Mouse (Mus musculus): ENCODE measurements around the gene Olig3. TPM values are rescaled to one million over a fixed set of nuclear protein-coding genes. Genes with fewer than 3 reads are reported as not detected.
"Not testable (repeated sequence)": the region's sequence is repeated elsewhere in the genome, so short reads cannot be mapped to it uniquely, and the experiment has no call there.

Olig3 gene
- total RNA-seq, 2 experiments from 2014 or later, result not detected

DNA sequence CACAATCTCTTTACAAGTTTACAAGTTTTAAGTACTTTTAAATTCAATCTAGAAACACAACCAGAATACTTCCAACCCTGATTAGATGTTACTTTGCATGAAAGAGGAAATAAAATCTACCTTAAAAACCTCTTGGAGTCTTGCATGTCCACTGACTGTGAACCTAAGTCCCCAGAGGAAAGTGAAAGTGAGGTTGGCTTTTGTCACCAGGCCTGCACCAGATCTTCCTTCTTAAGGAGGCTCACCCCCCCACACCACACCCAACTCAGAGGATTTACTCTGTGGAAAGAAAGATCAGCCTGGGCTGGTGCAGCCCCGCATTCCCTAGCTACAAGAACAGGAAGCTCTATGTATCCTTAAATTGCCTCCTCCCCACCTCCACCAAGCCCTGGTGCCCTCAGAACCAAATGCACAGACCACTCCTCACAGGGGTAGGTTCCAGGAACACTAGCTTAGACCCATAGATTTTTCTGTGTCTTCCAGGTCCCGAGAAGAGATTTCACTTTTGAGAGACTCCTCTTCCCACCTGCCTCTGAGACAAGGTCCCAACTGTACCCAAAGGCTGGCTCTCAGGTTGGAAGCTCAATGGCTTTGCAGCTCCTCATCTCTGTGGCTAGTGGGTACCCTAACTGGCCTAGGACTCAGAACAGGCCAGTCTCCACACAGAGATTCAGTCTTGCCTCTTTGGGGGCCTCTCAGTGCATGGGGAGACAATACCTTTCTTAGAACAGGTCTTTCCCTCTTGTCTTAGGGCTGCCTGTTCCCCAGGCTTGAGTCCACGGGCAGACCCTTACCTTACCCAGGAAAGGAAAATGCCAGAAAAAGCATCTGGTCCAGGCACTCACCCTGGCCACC is 4.3 kb downstream of the Olig3 start:
- no peak for DNase-seq (ENCODE audit: extremely low spot score in 1 of 2, low spot score in 2 of 2)
- intact Hi-C loops (cut with DNase I), result no loop called here

DNA sequence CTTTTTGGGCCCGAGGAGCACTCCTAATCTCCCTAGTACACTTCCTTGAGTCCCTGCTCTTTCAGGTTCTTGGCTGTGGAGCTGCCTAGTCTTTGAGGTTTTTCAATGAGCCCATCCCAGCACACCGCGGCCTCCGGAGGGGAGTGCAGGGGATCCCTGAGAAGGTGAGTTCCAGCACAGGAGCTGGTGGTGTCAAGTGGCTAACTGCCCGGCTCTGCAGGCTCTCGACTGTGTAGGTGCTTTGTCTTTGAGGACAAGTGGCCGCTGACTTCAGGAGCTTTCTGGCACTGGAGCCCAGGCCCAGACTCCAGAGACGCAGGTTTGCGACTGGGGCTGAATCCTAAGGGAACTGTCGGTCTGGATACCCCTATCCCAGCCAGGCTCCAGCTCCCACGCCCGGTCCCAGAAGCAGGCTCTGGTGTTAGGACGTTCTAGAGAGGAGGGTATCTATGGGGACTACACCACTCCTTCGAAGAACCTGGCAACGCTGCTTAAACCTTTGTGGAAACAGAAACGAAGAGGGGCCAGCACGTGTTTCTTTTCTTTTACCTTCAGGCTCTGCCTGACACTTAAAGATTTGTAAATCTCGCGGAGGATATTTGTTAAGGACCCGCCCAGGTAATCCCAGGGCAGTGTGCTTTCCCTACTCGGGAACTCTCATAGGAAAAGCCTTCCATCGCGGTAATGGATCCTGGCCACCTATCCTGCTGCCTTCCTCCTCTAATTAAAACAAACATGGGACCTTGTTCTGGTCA is 5.4 kb downstream of the Olig3 start:
- DNase-seq (ENCODE audit: extremely low spot score in 1 of 2, low spot score in 2 of 2), result no peak
- intact Hi-C loops (cut with DNase I), result no loop called here

DNA sequence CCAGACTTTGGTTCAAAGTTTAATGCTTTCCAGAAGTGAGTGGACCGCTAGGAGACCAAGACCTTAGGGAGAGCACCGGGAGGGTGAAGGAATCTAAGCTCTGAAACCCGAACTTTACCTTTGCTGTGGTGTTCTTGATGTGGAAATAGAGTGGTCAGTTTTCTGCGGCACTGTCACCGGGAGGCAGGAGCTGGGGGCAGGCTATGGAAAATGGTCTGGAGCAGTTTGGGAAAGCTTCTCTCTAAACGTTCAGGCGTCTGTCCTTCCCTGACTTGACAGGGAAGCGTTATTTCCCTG is 5.9 kb downstream of the Olig3 start:
- intact Hi-C loops (cut with DNase I), result no loop called here
- DNase-seq (ENCODE audit: extremely low spot score in 1 of 2, low spot score in 2 of 2), result no peak

DNA sequence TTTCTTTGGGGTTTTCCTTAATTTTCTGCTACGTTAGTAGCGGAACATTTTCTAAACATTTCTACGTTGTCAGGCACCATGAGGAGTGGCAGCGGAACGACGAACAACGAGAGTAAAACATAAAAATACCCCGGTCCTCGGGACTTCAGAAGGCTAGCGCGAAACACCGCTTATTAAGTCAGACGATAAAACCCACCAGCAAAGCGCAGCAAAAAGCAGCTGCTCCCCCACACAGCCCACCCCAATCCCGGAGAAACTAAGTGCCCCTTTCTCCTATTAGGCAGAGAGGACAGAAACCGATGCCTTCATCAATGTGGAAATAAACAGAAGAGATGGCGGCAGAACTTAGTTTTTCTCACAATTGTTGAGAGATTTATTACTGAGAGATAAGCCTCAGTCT is 6.5 kb downstream of the Olig3 start:
- DNase-seq (ENCODE audit: extremely low spot score in 1 of 2, low spot score in 2 of 2), result no peak
- intact Hi-C loops (cut with DNase I), result no loop called here

DNA sequence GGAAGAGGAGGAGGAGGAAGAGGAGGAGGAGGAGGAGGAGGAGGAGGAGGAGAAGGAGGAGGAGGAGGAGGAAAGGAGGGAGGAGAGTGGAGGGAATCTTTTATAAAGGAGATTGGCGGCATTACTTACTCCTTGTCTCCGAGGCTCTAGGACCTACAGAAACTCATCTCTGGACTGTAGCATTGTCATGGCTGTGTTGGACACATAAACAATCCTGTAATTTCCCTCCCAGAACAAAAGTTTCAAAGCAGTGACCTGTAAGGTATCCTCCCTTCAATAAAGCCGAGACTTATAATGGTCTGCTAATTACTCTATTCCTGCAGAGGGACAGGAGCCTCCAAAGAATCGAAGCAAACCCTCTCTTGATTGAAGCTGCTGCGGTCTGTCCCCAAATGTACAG is 7.0 kb downstream of the Olig3 start:
- DNase-seq (ENCODE audit: extremely low spot score in 1 of 2, low spot score in 2 of 2), result no peak
- intact Hi-C loops (cut with DNase I), result no loop called here

DNA sequence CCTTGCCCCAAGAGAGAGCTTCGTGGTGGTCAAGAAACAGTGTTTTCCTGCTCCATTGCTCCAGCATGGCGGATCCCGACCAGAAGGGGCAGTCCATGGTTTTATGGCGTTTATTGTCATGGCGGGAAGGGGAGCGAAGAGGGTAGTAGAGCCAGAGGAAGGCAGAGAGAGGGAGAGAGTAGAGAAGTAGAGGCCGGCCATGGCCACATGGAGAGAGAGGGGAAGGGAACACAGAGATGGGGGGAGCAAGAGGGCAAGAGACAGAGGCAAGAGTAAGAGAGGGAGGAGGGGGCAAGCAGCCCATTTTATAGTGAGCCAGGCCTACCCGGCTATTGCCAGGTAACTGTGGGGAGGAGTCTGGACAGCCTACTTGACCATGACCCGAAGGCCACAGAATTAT is 12.8 kb downstream of the Olig3 start:
- intact Hi-C loops (cut with DNase I), result no loop called here
- no peak for DNase-seq (ENCODE audit: extremely low spot score in 1 of 2, low spot score in 2 of 2)

DNA sequence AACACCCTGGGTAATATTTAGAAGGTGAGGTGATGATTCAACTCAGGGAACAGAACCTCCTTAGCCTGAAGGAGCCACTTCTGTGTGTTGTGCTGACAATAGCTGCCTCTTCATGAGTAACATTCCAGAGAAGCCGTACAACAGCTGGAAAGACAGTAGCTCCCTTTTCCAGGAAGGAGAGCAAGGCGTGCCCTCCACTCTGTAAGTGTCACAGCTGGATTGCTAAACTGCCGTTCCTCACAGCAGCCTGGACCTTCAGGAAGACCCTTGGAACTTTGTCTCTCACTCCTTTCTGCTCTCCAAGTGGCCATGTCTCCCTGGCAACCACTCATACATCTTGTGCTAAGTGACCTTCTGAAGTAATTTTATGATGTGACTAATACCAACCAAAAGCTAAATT is 13.8 kb downstream of the Olig3 start:
- DNase-seq (ENCODE audit: extremely low spot score in 1 of 2, low spot score in 2 of 2), result no peak
- intact Hi-C loops (cut with DNase I), result no loop called here

DNA sequence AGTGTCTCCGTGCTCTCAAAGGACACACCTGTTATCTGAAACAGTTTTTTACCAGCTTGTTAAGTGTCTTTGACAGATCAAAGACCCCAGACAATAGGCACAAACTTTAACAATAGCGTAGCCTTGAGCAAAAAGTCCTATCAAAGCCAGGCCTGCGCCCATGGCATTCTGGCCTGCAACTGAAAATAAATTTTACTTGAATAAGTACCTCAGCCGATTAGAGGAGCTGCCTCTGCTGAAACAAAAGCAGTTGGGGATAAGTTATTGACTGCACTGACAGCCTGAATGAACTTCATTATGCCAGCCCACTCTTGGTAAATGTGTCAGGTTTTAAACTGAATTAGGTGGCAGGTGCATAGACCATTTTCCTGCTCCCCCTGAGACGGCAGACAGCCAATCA is 15.9 kb downstream of the Olig3 start:
- intact Hi-C loops (cut with DNase I), result no loop called here
- no peak for DNase-seq (ENCODE audit: extremely low spot score in 1 of 2, low spot score in 2 of 2)

DNA sequence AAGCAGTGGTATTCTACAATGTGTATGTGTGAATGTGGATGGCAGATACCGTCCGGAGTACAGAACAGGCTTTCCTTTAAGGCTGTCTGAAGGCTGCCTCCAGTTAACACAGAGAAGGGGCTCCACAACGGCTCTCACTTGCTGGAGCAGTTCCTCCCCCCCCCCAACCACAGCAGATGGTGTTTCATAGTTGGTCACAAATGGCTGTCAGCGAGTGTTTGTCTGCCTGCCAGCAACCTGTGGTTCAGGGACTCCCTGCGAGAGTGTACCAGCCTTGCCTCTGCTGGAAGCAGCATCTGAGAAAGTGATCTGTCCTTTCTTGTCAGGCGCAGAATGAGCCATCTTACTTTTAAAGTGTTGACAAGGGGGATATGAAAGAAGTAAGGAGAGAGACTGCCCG is 17.5 kb downstream of the Olig3 start:
- DNase-seq (ENCODE audit: extremely low spot score in 1 of 2, low spot score in 2 of 2), result peak in 1 of 2 experiments; percentile 36

DNA sequence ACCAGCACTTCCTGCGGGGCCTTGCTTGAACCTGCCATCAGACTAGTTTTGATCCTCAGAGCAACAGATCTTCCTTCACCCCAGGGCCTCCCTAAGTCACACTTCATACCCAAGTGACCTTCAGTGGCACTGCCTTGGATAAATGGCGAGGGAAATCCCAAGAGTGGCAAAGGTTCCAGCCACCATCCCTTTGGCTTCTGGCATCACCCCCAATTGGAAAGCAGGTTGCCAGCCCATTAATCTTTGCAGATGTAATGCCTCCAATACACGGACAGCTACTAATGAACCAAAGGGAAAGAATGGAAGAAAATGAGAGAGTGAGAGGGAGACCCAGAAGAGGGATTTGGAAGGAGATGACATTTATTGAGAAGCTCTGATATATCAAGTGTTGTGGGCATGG is 18.0 kb downstream of the Olig3 start:
- DNase-seq (ENCODE audit: extremely low spot score in 1 of 2, low spot score in 2 of 2), result no peak
- intact Hi-C loops (cut with DNase I), result no loop called here

More for the DNA sequence above, 17.5 kb downstream of the Olig3 start:
- intact Hi-C loops (cut with DNase I), result no loop called here

DNA sequence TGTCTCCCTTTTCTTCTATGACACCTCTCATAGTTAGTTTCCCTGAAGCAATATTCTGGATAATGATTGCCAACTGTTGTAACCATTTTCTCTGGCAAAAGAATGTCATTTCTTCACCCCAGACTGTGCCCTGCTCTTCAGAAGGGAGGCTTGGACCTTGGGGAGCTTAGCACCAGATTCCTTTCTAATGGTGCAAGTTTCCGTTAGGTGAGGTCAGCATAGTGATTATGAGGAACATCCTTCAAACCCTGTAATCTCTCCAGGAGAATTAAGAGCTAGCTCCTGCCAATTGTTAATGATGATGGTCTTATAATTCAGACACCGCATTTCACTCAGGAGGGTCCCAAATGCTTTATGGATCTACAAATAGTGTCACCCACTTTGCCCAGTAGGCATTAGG is 19.5 kb downstream of the Olig3 start:
- no peak for DNase-seq (ENCODE audit: extremely low spot score in 1 of 2, low spot score in 2 of 2)
- intact Hi-C loops (cut with DNase I), result no loop called here

DNA sequence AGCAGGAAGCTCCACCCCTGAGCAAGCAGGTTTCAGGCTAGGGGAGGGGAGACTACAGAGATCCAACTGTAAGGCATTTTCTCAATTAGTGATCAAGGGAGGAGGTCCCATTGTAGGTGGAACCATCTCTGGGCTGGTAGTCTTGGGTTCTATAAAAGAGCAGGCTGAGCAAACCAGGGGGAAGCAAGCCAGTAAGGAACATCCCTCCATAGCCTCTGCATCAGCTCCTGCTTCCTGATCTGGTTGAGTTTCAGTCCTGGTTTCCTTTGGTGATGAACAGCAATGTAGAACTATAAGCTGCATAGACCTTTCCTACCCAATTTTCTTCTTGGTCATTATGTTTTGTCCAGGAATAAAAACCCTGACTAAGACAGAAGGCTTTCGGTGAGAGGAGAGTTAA is 24.6 kb downstream of the Olig3 start:
- intact Hi-C loops (cut with DNase I), result not testable (repeated sequence)

DNA sequence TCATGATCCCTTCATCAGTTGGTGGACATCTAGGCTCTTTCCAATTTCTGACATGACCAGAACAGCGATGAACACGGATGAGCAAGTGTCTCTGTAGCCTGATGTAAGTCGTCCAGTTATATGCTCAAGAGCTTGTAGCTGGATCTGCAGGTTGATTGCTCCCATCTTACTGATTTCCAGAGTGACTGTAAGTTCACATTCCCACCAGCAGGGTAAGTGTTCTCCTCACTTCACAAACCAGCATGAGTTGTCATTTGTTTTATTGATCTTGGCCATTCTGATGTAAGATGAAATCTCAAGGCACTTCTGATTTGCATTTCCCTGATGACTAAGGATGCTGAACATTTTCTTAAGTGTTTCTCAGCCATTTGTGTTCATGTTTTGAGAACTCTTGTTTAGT is 27.8 kb downstream of the Olig3 start:
- no peak for DNase-seq (ENCODE audit: extremely low spot score in 1 of 2, low spot score in 2 of 2)
- intact Hi-C loops (cut with DNase I), result no loop called here

More for the DNA sequence above, 24.6 kb downstream of the Olig3 start:
- DNase-seq (ENCODE audit: extremely low spot score in 1 of 2, low spot score in 2 of 2), result not testable (repeated sequence)

DNA sequence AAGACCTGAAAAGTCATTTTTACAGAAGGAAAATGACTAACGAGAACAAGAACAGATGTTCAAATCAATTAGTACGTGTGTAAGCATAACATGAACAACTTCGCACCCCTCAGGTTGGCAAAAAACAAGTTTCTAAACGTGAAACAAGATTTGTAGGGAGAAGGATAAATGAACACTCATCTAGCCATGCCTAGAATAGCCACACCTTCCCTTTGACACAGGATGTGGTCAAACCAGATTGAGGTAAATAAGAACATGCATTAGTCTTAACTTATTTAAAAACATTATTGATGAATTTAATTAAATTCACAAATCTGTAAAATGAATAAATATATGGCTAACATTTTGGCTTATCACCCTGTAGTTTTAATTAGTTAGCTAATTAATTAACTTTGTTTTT is 35.5 kb downstream of the Olig3 start:
- intact Hi-C loops (cut with DNase I), result no loop called here

DNA sequence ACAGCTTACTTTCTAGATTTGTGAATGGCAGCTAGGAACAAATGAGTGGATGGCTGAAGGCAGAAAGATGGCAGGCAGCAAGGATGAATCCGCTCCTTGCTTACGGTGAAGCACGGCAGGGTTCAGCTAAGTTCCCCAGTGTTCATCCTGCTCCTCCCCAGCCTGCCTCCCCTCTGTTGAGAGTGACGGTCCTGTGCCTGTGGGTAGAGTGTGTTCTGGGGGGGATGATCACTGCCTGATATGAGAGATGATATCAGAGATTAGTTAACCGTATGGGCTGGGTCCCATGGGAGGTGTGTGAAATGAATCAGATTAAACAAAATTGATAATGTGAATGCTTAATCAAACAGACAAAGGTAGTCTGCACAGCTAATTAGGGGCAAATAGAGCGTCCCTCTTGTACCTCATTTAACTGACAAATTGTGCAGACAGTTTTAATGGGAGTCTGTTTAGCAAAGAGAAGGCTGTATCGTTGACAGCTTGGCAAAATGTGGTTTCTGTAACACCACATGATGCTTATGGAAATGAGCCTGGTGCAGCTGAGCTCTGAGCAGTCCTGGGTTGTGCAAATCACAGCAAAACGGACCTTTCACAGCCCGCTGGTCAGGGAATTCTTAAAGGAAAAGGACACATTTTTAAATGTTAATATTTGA is 40.3 kb downstream of the Olig3 start:
- intact Hi-C loops (cut with DNase I), result no loop called here
- peak in 1 of 2 experiments; percentile 26 for DNase-seq (ENCODE audit: extremely low spot score in 1 of 2, low spot score in 2 of 2)

More for the DNA sequence above, 35.5 kb downstream of the Olig3 start:
- no peak for DNase-seq (ENCODE audit: extremely low spot score in 1 of 2, low spot score in 2 of 2)

DNA sequence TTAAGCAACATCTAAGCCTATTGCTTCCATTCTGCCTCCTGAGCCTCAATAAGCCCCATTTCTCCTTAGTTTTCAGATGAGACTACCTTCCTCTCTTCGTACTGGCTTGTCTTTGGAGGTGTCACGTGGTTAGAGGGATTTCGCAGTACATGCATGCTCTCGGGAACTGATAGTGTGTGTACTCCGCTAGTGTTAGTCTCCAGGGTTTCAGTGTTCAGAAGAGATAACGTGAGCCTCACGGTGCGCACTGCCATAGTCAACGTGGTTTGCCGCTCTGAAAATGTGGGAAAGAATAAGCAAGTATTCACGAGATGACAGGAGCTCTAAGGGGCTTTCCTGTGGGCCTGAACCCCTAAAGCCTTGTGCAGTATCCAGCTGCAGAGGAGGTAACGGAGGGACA is 41.1 kb downstream of the Olig3 start:
- intact Hi-C loops (cut with DNase I), result no loop called here
- no peak for DNase-seq (ENCODE audit: extremely low spot score in 1 of 2, low spot score in 2 of 2)

DNA sequence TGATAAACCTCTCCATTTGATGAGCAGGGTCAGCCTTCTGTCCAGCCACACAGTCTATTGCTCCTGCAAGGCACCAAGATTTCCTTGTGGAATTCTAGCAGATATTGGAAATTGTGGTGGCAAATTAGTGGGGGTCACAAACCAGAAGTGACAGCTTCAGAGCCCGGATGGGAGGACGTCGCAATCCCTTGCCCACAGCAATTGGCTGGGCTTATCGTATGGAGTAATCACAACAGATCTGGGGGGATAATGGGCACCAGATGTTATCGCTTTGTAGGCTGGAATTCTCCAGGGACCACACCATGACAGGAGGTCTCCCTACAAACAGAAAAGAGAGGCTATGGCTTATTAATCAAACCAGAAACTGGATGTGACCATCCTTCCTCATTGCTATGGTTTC is 44.8 kb downstream of the Olig3 start:
- intact Hi-C loops (cut with DNase I), result no loop called here
- DNase-seq (ENCODE audit: extremely low spot score in 1 of 2, low spot score in 2 of 2), result no peak

DNA sequence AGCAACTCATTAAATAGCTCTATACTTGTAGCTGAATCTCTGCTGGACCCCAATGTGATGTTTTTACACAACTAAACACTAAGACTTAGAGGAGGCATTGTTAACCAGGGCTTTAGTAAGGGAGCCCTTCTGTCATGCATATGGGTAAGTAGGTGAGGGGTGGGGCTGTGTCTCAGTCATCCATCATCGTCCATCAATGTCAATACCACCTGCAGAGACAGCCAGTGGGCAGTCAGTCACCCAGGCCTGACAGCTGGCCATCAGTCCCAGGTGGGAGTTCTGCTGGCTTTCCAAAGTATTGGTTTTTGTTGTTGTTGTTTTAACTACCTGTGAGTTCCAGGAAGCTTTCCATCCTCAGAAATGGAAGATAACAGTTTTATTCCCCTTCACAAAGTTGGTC is 48.1 kb downstream of the Olig3 start:
- intact Hi-C loops (cut with DNase I), result no loop called here
- DNase-seq (ENCODE audit: extremely low spot score in 1 of 2, low spot score in 2 of 2), result no peak

DNA sequence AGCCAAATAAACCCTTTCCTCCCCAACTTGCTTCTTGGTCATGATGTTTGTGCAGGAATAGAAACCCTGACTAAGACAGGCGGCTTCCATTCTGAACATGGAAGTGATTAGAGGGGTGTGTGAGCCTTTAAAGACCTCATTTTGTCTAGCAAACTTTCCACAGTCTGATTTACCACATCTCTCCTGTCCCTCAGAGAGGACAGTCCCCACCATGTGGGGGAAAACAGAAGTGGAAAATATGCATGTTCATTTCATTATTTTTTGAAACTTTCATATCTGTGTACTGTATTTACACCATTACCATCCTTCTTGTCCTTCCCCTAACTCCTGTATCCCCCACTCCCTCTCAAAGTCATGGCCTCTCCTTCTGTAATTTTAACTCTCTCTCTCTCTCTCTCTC is 49.6 kb downstream of the Olig3 start:
- intact Hi-C loops (cut with DNase I), result no loop called here
- DNase-seq (ENCODE audit: extremely low spot score in 1 of 2, low spot score in 2 of 2), result no peak

DNA sequence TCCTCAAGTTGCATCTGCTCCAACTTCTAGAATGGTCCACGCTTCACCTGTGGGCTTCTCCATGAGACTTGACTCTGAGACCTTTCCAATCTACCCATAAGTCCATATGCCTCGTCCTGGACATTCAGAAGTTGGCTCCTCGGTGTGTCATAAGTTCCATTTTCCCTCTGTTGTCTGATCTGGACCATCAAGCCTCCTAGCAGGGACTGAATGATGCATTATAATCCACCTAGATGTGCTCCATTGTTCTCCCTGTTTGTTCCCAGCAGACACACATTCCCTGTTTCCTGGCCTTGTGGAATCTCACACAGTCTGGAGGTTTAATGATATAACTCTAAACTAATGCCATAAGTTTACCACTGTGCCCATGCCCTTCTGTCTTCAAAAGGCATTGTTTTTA is 50.8 kb downstream of the Olig3 start:
- no peak for DNase-seq (ENCODE audit: extremely low spot score in 1 of 2, low spot score in 2 of 2)
- intact Hi-C loops (cut with DNase I), result no loop called here
